Comparison of ENCODE assay signal across 14 mouse cellular contexts in the genomic region with DNA sequence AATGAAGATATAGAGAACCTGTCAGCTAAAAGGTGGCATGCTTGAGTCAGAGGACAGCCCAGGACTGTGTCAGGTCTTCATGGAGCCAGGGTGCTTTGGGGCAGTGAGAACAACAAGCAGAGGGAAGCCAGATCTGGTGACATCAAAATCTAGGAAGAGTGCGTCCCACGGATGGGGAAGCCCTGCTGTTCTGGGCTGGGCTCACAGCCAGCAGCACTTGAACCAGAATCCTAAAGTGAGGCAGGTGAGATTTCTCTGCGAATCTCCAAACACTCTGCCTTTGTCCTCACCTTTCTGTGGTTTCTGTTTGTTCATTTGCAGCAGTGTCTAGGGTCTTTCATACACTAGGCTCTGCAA.
DNase-seq lines count a peak whose midpoint lies in the region; ATAC-seq and TF ChIP-seq lines count a peak whose summit lies in the region.
"Had no signal": no experiment of that assay in that cellular context is flagged by ENCODE, and none has a peak within 500 bp of the region (broad histone marks: within the 10 kb centered on the region; RNA-seq: fewer than 3 reads in every experiment).

No protein-coding gene starts in this region.

- intact Hi-C loops in left cerebral cortex, adult 2 months (cut with DNase I), result no loop called here
- intact Hi-C loops in left cerebral cortex, postnatal 36 days (cut with DNase I), result loop anchor here (5.0 kb wide), 1 partner anchor 171 kb away; a partner anchor contains a TSS

- 0 out of 2 replicates have a peak overlapping the region, but pooled peaks have one; percentile 25 for H3K27ac ChIP-seq in forebrain, embryonic 13.5 days
- H3K27ac ChIP-seq in forebrain, embryonic 12.5 days, result no peak overlapping the region
- peak overlapping the region; percentile 32; the same call in 1 of the 2 replicates for H3K27ac ChIP-seq in left cerebral cortex, adult 2 months
- H3K27ac ChIP-seq in stomach, embryonic 15.5 days, result no peak overlapping the region

- H3K9me3 ChIP-seq in forebrain, embryonic 13.5 days (replicated peaks), result no peaks in the 10 kb centered on the region
- H3K9me3 ChIP-seq in forebrain, embryonic 12.5 days, result no peaks in the 10 kb centered on the region
- H3K9me3 ChIP-seq in stomach, embryonic 15.5 days, result no peaks in the 10 kb centered on the region

- peaks cover 18% of the 10 kb centered on the region for H3K4me1 ChIP-seq in forebrain, embryonic 13.5 days
- peaks cover 14% of the 10 kb centered on the region for H3K4me1 ChIP-seq in forebrain, embryonic 12.5 days
- H3K4me1 ChIP-seq in stomach, embryonic 15.5 days, result peaks cover 6% of the 10 kb centered on the region; the same call in 1 of the 2 replicates

- no peak overlapping the region for H3K4me2 ChIP-seq in forebrain, embryonic 13.5 days
- H3K4me2 ChIP-seq in forebrain, embryonic 12.5 days, result no peak overlapping the region
- H3K4me2 ChIP-seq in stomach, embryonic 15.5 days, result no peak overlapping the region

- 0 out of 2 replicates have a peak, but pooled peaks have one; percentile 22 for ATAC-seq in forebrain, embryonic 13.5 days
- ATAC-seq in forebrain, embryonic 12.5 days (ENCODE audit: low FRiP score), result no peak
- 0 out of 2 replicates have a peak, but pooled peaks have one; percentile 15 for ATAC-seq in stomach, embryonic 15.5 days (ENCODE audit: insufficient read depth, low FRiP score, low read depth)
- ATAC-seq: midbrain, embryonic 16.5 days had no signal

- no peak for DNase-seq in left cerebral cortex, adult 2 months (ENCODE audit: extremely low spot score in 1 of 2, low spot score in 2 of 2)
- DNase-seq in left cerebral cortex, postnatal 36 days (ENCODE audit: low spot score in 2 of 2), result no peak
- DNase-seq in cerebellum, adult 9-11 months, result peak; percentile 47
- DNase-seq in gastrocnemius, postnatal 25 days, result no peak
- no peak for DNase-seq in lung, postnatal 36 days
- DNase-seq: adrenal gland, postnatal 25 days; B cell, adult 2 months; layer of hippocampus, postnatal 36 days; lung, postnatal 10 days had no signal

- WGBS in forebrain, embryonic 13.5 days, result 51% methylated on average over 3 of the region's 3 CpGs
- 63% methylated on average over 3 of the region's 3 CpGs for WGBS in forebrain, embryonic 12.5 days
- 50% methylated on average over 3 of the region's 3 CpGs for WGBS in stomach, embryonic 15.5 days

- H3K36me3 ChIP-seq in forebrain, embryonic 13.5 days (ENCODE audit: poor library complexity, severe bottlenecking), result peaks cover 21% of the 10 kb centered on the region
- H3K36me3 ChIP-seq in forebrain, embryonic 12.5 days (replicated peaks), result peaks cover 10% of the 10 kb centered on the region
- H3K36me3 ChIP-seq in stomach, embryonic 15.5 days, result peaks cover 7% of the 10 kb centered on the region; the same call in 1 of the 2 replicates

- no peak overlapping the region for H3K9ac ChIP-seq in forebrain, embryonic 13.5 days
- H3K9ac ChIP-seq in forebrain, embryonic 12.5 days, result no peak overlapping the region
- no peak overlapping the region for H3K9ac ChIP-seq in stomach, embryonic 15.5 days

- no peak for TF ChIP-seq CTCF in left cerebral cortex, adult 2 months (IDR thresholded peaks at IDR 0.05)

- H3K4me3 ChIP-seq in forebrain, embryonic 13.5 days, result no peak overlapping the region
- H3K4me3 ChIP-seq in forebrain, embryonic 12.5 days (replicated peaks), result no peak overlapping the region
- H3K4me3 ChIP-seq in left cerebral cortex, adult 2 months, result no peak overlapping the region
- no peak overlapping the region for H3K4me3 ChIP-seq in stomach, embryonic 15.5 days (replicated peaks)
- H3K4me3 ChIP-seq: megakaryocyte, embryonic 14.5 days had no signal

- no peaks in the 10 kb centered on the region for H3K27me3 ChIP-seq in forebrain, embryonic 13.5 days
- H3K27me3 ChIP-seq in forebrain, embryonic 12.5 days, result no peaks in the 10 kb centered on the region
- H3K27me3 ChIP-seq in stomach, embryonic 15.5 days (replicated peaks), result no peaks in the 10 kb centered on the region

Comparison
In these comparisons a context has a peak if more than half of its experiments do, and no peak if none do; other contexts are left out.
1. H3K27ac ChIP-seq: peak in forebrain, embryonic 13.5 days (single experiment) and left cerebral cortex, adult 2 months (single experiment); none in forebrain, embryonic 12.5 days (single experiment) and stomach, embryonic 15.5 days (single experiment).